Mouse (Mus musculus) embryo, embryonic 9.5 days (tissue): ENCODE measurements at regions not wholly inside any gene's neighbourhood (a gene's known extent, or its start where the extent isn't known, plus 50 kb on each side); places are given as distances from the start of the nearest gene placed in this dataset.

Experiments used
- DNase-seq: peaks from one replicate; pipeline ENCODE4 v3.0.0-alpha.2; 2017; ENCODE audit errors: extremely low spot score

- no peak for DNase-seq
Observed at GRCm38 (mm10) chr1:35587900-35588299, 480.3 kb upstream of the Hs6st1 start.

DNA sequence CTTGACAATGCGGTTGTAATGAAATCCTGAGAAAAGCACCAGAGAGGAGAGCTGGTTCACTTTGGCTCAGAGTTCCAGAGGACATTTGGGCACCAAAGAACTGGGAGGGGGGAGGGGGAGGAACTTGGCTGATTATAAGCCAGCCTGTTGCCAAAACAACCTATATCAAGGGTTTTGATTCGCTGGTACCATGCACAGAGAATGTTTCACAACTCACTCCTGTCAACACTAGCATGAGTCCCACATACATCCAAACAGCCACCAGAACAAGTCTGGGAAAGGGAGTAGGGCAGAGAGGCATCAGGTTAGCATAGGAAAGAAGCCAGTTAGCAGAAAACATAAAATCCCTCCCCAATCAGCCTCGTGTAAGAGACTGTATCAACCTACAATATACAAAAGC, 479.3 kb upstream of the Hs6st1 start:
- no peak for DNase-seq

DNA sequence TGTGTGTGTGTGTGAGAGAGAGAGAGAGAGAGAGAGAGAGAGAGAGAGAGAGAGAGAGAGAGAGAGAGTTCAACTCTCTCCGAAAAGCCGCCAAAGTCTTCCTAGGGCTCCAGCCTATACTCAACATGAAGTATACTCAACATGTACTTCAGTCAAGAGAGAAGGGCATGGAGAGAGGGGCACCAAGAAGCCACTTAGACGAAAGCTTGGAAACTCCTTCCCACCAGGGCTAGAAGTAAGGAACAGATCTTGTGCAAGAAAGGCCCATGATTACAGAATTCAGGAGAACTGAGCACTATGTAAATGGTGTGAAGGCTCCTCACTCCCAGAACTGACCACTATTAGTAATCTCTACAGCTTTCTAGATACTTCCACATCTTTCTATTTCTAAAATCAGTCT, 467.4 kb upstream of the Hs6st1 start:
- DNase-seq: no peak

DNA sequence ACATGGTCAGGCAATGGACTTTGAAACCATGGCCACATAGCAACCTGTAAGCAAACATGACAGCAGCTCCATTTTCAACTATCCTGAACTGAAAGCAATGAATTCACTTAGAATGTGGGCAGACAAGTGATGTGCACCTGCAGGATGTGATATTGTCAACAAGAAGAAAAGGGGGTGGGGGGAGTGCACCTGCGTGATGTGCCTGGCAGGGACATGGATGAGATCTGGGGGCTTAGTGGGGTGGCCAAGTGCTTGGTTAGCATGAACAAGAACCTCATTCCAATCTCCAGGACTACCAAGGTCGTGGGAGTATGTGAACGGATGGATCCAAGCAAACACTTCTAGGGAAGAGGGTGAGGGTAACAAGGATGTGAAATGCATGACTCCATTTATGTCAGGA, 453.1 kb upstream of the Hs6st1 start:
- DNase-seq: no peak

DNA sequence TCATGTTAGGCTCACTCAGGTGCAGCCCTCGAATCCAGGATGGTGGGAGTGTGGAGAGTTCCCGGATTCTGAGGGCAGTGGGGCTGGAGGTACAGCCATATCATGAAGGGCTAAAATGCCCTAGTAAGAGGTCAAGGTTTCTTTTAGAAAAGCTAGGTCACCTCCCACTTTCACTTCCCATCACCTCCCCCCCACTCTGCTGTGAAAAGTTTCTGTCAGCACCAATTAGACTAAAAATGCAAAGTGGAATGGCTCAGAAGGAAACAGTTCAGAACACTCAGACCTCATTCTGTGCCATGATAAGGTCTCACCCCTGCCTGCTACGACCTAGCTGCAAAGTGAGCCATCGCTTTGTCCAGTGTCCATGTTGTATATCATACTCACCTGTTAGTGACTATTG, 448.7 kb upstream of the Hs6st1 start:
- DNase-seq: no peak

- no peak for DNase-seq
Observed at GRCm38 (mm10) chr1:35642595-35642994, 425.6 kb upstream of the Hs6st1 start.

DNA sequence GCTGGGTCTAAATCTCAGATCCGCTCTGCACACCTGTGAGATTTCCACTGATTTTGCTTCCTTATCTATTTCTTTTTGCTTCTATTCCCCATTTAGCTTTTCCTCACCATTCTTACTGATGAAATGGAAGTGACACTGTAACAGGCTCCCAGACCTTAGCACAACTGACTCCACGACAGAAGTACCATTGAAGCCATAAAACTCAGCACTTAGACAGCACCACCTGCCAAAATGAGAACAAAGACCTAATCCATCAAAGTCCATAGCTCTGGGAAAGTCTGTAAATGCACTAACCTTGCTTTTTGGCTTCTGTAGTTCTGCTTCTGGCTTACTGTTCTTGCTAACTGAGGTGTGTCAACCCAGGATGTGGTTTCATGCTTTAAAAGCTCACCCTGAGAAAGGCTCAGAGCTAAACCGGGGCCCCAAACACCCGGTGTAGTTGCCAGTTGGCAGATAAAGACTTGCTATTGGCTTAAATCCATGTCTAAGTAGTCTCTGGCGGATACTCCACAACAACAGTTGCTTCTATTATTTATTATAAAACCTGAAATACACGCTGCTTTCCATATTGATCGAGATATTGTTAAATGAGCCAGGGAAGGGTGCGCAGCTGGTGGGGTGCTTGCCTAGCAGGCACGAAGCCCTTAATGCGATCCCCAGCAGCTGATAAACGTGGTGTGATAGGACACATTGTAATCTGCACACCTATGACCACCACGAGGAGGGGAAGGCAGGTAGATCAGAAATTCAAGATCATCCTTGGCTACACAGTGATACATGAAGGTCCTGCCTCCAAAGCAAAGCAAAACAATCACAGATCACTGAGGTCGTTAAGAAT, 414.9 kb upstream of the Hs6st1 start:
- DNase-seq: no peak

- DNase-seq: no peak
Observed at GRCm38 (mm10) chr1:35663006-35663405, 405.2 kb upstream of the Hs6st1 start.

GRCm38 (mm10) chr1:35673524-35673923, 394.7 kb upstream of the Hs6st1 start:
- no peak for DNase-seq

DNA sequence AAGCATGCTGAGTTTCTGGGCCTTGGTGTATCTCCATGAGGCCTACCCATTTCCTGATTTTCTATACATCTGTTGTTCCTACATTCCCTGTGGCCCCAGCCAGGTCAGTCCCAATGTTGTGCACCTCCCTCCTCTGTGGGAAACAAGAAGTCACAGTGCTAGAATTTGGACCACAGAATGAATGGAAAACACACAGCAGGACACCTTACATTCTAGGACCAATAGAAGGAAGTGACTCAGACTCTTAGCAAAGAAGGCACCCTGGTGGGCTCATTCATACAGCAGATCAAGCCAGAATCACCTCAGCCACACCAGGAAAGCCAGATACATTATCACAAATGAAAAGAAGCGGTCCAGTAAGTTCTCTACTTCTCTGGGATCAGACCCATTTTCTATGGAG, 394.2 kb upstream of the Hs6st1 start:
- no peak for DNase-seq

- no peak for DNase-seq
Observed at GRCm38 (mm10) chr1:35682511-35682949, 385.7 kb upstream of the Hs6st1 start.

DNA sequence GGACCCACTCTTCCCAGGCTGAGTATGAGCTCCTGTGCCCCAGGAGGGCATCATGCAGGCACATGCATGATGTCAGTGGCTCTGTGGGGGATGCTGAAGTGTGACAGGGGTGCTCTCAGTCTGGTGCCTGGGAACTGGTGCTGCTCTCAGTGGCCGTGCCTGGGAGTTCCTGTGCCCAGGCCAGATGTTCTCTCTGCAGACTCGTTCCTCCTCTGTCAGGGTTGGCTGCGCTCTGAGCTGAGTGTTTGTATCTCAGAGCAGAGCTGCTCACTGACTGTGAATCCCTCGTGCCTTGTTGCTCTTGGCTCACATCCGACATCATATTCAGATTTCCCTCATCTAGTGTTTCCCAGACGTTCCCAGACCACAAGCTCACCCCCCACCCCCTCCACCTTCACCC, 382.5 kb upstream of the Hs6st1 start:
- no peak for DNase-seq

DNA sequence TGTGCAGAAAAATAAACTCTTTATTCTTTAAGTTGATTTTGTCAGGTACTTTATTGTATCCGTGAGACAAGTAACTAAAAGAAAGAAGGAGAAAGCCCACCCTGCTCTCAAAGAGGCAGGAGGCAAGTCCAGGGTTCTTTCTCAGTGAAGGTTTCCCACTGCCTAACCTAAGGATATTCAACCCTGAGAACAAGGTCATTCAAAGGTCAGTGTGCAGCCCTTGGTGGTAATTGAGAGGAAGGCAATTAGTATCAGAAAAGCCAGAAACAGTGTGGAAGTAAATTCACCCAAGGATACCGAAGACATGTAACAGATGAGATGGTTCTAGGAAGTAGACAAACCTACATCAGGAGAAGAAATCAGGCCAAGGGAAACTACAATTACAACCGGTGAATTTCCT, 373.9 kb upstream of the Hs6st1 start:
- DNase-seq: peak; percentile 30

- DNase-seq: peak; percentile 42
Observed at GRCm38 (mm10) chr1:35694775-35695591, 373.2 kb upstream of the Hs6st1 start.

DNA sequence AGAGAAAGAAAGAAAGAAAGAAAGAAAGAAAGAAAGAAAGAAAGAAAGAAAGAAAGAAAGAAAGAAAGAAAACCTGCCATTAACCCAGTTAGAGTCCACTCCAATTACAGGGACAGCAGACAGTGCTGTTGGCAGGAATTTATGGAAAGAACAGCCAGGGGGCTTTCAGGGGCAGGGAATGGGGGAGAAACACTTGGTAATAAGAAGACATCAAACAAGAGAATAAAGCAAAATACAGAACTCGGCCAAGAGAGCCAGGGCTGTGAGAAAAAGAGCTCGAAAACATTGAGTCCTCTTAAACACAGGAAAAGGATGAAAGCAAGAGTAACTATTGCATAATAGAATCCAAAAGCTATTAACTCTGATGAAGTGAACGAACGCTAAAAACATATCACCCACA, 371.0 kb upstream of the Hs6st1 start:
- DNase-seq: no peak

GRCm38 (mm10) chr1:35697834-35698500, 370.2 kb upstream of the Hs6st1 start:
- DNase-seq: no peak

DNA sequence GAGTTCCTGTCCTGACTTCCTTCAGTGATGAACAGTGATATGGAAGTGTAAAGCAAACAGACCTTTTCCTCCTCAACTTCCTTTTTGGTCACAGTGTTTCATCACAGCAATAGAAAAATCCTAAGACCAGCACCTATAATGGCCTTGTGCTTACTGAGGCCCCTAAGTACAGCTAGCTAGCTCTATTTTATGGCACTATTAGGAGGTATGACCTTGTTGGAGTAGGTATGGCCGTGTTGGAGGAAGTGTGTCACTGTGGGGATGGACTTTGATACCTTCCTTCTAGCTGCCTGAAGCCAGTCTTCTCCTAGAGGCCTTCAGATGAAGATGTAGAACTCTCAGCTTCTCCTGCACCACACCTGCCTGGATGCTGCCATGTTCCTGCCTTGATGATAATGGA, 365.6 kb upstream of the Hs6st1 start:
- DNase-seq: no peak

DNA sequence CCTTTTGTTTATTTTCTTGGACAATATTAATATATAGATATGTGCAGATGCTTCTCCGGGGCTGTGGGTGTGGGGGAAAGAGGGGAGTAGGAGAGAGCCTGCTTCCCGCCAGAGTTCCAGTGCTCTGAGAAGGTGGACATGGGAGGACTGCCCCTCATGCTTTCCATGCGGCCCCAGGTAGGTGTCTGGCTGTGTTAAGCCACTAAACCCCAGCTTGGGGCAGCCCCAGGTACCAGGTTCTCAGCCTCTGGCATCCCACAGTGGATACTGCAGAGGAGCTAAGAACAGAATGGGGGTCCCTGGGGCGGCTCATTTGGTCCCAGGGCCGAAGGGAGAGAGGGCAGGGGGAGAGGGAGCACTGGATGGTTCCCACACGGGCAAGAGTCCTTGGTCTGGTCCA, 361.9 kb upstream of the Hs6st1 start:
- DNase-seq: no peak

GRCm38 (mm10) chr1:35708176-35708788, 359.9 kb upstream of the Hs6st1 start:
- no peak for DNase-seq

DNA sequence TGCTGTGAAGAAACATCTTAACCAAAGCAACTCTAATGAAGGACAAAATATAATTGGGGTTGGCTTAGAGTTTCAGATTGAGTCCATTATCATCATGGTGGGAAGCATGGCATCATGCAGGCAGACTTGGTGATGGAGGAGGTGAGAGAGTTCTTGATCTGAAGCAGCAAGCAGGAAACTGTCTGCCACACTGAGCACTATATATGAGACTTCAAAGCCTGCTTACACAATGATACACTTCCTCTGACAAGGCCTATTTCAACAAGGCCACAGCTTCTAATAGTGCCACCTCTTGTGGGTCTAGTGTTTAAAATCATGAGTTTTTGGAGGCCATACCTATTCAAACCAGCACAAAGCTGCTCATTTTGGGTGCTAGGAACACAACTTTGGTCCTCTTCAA, 359.0 kb upstream of the Hs6st1 start:
- no peak for DNase-seq

GRCm38 (mm10) chr1:35713961-35714360, 354.2 kb upstream of the Hs6st1 start:
- DNase-seq: no peak

DNA sequence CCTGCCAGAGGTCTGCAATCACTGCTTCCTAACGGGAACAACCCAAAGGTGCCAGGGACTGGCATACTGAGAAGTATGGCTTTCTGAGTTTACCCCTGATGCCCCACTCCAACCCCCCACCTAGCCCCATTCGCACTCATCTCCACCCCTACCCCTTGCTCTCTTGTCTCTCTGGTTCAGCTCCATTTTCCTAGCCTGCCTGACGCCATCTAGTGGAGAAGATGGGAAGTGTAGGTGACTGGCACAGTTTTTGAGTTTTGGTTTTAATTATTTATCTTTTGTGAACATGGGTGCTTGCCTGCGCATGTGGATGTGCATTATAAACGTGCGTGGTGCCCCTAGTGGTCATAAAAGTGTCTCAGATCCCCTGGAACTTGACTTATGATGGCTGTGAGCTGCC, 352.3 kb upstream of the Hs6st1 start:
- DNase-seq: no peak
